Mouse (Mus musculus) cerebellum, adult 2 months (tissue): ENCODE data around the gene Arhgef1.

ENCODE experiments used
- CTCF ChIP-seq: fragments of 200-500 bp; IDR thresholded peaks from 2 replicates; pipeline ENCODE4 v1.5.1; 2011; ENCODE audit warnings: low read depth, mild to moderate bottlenecking, control low read depth, low read length, moderate library complexity, borderline replicate concordance; ENCODE audit not compliant: insufficient read depth
- POLR2A ChIP-seq: fragments of 200-500 bp; IDR thresholded peaks from 2 replicates; pipeline ENCODE4 v1.6.1; 2011; ENCODE audit warnings: low read length, control low read depth, borderline replicate concordance; ENCODE audit not compliant: insufficient read depth

- no peak for TF ChIP-seq CTCF
- TF ChIP-seq POLR2A, result no peak
Measured at GRCm38 (mm10) chr7:24907211-24907748, 4.6 kb downstream of the Arhgef1 start.
